Mouse (Mus musculus): ENCODE results near the gene Vps11.

GRCm38 (mm10) chr9:44306532-44306931 is 54.9 kb downstream of the Vps11 start:
- TF ChIP-seq CTCF (IDR thresholded peaks at IDR 0.05; ENCODE audit: borderline replicate concordance, insufficient read depth, low read length) = no peak
- TF ChIP-seq POLR2A (IDR thresholded peaks at IDR 0.05; ENCODE audit: low read depth, low read length) = no peak
